Mouse (Mus musculus) intestine, embryonic 14.5 days (tissue): Measurements from ENCODE around the gene Trpc7. TPM values are rescaled to one million over a fixed set of nuclear protein-coding genes. Genes with fewer than 3 reads are reported as not detected.

Experiments
- ATAC-seq: fragments of 200-750 bp; cut with Nextera tagmentation; replicated peaks from 2 replicates; pipeline ENCODE4 v1.8.0; 2017; ENCODE audit warnings: low read depth, moderate number of reproducible peaks, moderate TSS enrichment, moderate library complexity; ENCODE audit not compliant: low FRiP score, low TSS enrichment
- DNase-seq: peaks from one replicate; pipeline ENCODE4 v3.0.0-alpha.2; 2018; ENCODE audit warnings: low spot score
- H3K27ac ChIP-seq: fragments of 300-500 bp; sonication (generic); 2 replicates; pipeline ENCODE4 v1.5.1; 2014; ENCODE audit warnings: low read depth, mild to moderate bottlenecking, control low read depth
- H3K27me3 ChIP-seq: fragments of 300-500 bp; sonication (generic); replicated peaks from 2 replicates; pipeline ENCODE4 v1.6.1; 2014; ENCODE audit warnings: low read length, control low read depth; ENCODE audit not compliant: control insufficient read depth, insufficient read depth
- H3K36me3 ChIP-seq: fragments of 300-500 bp; sonication (generic); 2 replicates; pipeline ENCODE4 v1.6.1; 2014; ENCODE audit warnings: low read length, control low read depth; ENCODE audit not compliant: control insufficient read depth, insufficient read depth
- H3K4me1 ChIP-seq: fragments of 300-500 bp; sonication (generic); replicated peaks from 2 replicates; pipeline ENCODE4 v1.6.1; 2014; ENCODE audit warnings: low read length, control low read depth, mixed read lengths; ENCODE audit not compliant: control insufficient read depth, insufficient read depth
- H3K4me2 ChIP-seq: fragments of 300-500 bp; sonication (generic); 2 replicates; pipeline ENCODE4 v1.6.1; 2014; ENCODE audit warnings: low read length
- H3K4me3 ChIP-seq: fragments of 300-500 bp; sonication (generic); 2 replicates; pipeline ENCODE4 v1.5.1; 2014; ENCODE audit warnings: low read depth, low read length, control low read depth, mixed read lengths
- H3K9ac ChIP-seq: fragments of 300-500 bp; sonication (generic); 2 replicates; pipeline ENCODE4 v1.6.1; 2014; ENCODE audit warnings: mild to moderate bottlenecking, low read length
- H3K9me3 ChIP-seq: fragments of 300-500 bp; sonication (generic); 2 replicates; pipeline ENCODE4 v1.6.1; 2016; ENCODE audit warnings: low read length, control low read depth; ENCODE audit not compliant: control insufficient read depth
- WGBS: fragments of 180-500 bp; shearing (Covaris S2); extraction: QIAGEN DNeasy Blood & Tissue Kit; methylation state at CpG from one replicate; pipeline ENCODE4 v1.1.7; 2014; 5-methylcytosine and 5-hydroxymethylcytosine counted together
- polyA plus RNA-seq: library from polyadenylated mRNA; unstranded; fragments of >200 nt; fragmentation: Nextera tagmentation; extraction: Ambion mirVana; gene quantifications from 2 replicates; pipeline ENCODE4 v1.2.1, GENCODE M21; 2014

The Trpc7 gene
- polyA plus RNA-seq, 1 experiment from 2014 or later, result not detected

GRCm38 (mm10) chr13:56765284-56766032, 130.3 kb downstream of the Trpc7 start:
- no peak overlapping the region for H3K9ac ChIP-seq
- no peak for DNase-seq

GRCm38 (mm10) chr13:56762446-56763229, 133.2 kb downstream of the Trpc7 start:
- peaks cover 11% of the 10 kb centered on the region; the same call in 1 of the 2 replicates for H3K4me1 ChIP-seq
- no peak for DNase-seq
- no peaks in the 10 kb centered on the region for H3K9me3 ChIP-seq
- WGBS, result 36% methylated on average over 13 of the region's 13 CpGs
- no peak overlapping the region for H3K27ac ChIP-seq
- H3K27me3 ChIP-seq, result no peaks in the 10 kb centered on the region
- no peaks in the 10 kb centered on the region for H3K36me3 ChIP-seq
- H3K4me3 ChIP-seq, result no peak overlapping the region
- no peak overlapping the region for H3K4me2 ChIP-seq
- ATAC-seq, result no peak
- no peak overlapping the region for H3K9ac ChIP-seq

More at GRCm38 (mm10) chr13:56765284-56766032, 130.3 kb downstream of the Trpc7 start:
- Histone ChIP-seq H3K4me3 (no peak overlapping the region), H3K27ac (no peak overlapping the region), H3K9me3 (no peaks in the 10 kb centered on the region), H3K27me3 (no peaks in the 10 kb centered on the region), H3K36me3 (no peaks in the 10 kb centered on the region), H3K4me1 (peaks cover 15% of the 10 kb centered on the region), H3K4me2 (peak overlapping the region; percentile 38)
- WGBS, result 35% methylated on average over 25 of the region's 25 CpGs
- ATAC-seq, result 0 out of 2 replicates have a peak, but pooled peaks have one; percentile 17

- DNase-seq (peak; percentile 89), ATAC-seq (no peak)
- Histone ChIP-seq H3K4me2 (no peak overlapping the region), H3K27ac (no peak overlapping the region), H3K9ac (no peak overlapping the region), H3K36me3 (no peaks in the 10 kb centered on the region), H3K27me3 (peaks cover 18% of the 10 kb centered on the region), H3K4me3 (no peak overlapping the region), H3K4me1 (peaks cover 5% of the 10 kb centered on the region; the same call in 1 of the 2 replicates), H3K9me3 (no peaks in the 10 kb centered on the region)
- 34% methylated on average over 6 of the region's 6 CpGs for WGBS
Observed at GRCm38 (mm10) chr13:56758492-56758891, 137.3 kb downstream of the Trpc7 start.

GRCm38 (mm10) chr13:56757201-56757600, 138.6 kb downstream of the Trpc7 start:
- Histone ChIP-seq H3K27ac (no peak overlapping the region), H3K36me3 (no peaks in the 10 kb centered on the region), H3K27me3 (peaks cover 31% of the 10 kb centered on the region), H3K9ac (no peak overlapping the region), H3K4me3 (no peak overlapping the region), H3K9me3 (no peaks in the 10 kb centered on the region), H3K4me1 (peaks cover 11% of the 10 kb centered on the region), H3K4me2 (no peak overlapping the region)
- DNase-seq (no peak), ATAC-seq (no peak)
- 29% methylated on average over 12 of the region's 12 CpGs for WGBS

GRCm38 (mm10) chr13:56755871-56756270, 139.9 kb downstream of the Trpc7 start:
- H3K27ac ChIP-seq, result no peak overlapping the region
- H3K4me3 ChIP-seq, result no peak overlapping the region
- peaks cover 42% of the 10 kb centered on the region for H3K27me3 ChIP-seq
- WGBS, result 67% methylated on average over 6 of the region's 6 CpGs
- no peaks in the 10 kb centered on the region for H3K36me3 ChIP-seq
- no peak for DNase-seq
- no peak overlapping the region for H3K9ac ChIP-seq
- H3K4me2 ChIP-seq, result no peak overlapping the region
- ATAC-seq, result no peak
- H3K4me1 ChIP-seq, result peaks cover 11% of the 10 kb centered on the region
- no peaks in the 10 kb centered on the region for H3K9me3 ChIP-seq

- H3K4me3 ChIP-seq, result peak within 1 kb of the TSS; percentile 44
- ATAC-seq (no peak), DNase-seq (peak; percentile 68)
- peak within 1 kb of the TSS; percentile 34; the same call in 1 of the 2 replicates for H3K9ac ChIP-seq
- H3K4me2 ChIP-seq, result peak within 1 kb of the TSS; percentile 89
- no peaks in the 10 kb centered on the region for H3K9me3 ChIP-seq
- peaks cover 48% of the 10 kb centered on the region for H3K27me3 ChIP-seq
- peaks cover 11% of the 10 kb centered on the region for H3K4me1 ChIP-seq
- WGBS, result under 1% methylated on average over 71 of the region's 71 CpGs
- no peak within 1 kb of the TSS for H3K27ac ChIP-seq
- H3K36me3 ChIP-seq, result no peaks in the 10 kb centered on the region
Observed at GRCm38 (mm10) chr13:56753192-56753951, 142.4 kb downstream of the Trpc7 start, which contains the start of gene Gm45623. Gene Gm45623, minus strand, starts transcription at chr13:56753827.

GRCm38 (mm10) chr13:56752474-56753191, 143.2 kb downstream of the Trpc7 start:
- peak; percentile 79 for DNase-seq
- no peak for ATAC-seq
- Histone ChIP-seq H3K27ac (no peak overlapping the region), H3K9me3 (no peaks in the 10 kb centered on the region), H3K4me1 (peaks cover 11% of the 10 kb centered on the region), H3K9ac (peak overlapping the region; percentile 34; the same call in 1 of the 2 replicates), H3K4me2 (peak overlapping the region; percentile 89), H3K4me3 (peak overlapping the region; percentile 44), H3K27me3 (peaks cover 48% of the 10 kb centered on the region), H3K36me3 (no peaks in the 10 kb centered on the region)
- WGBS, result 3% methylated on average over 41 of the region's 41 CpGs

- DNase-seq (no peak), ATAC-seq (no peak)
- no peak overlapping the region for H3K4me3 ChIP-seq
- H3K36me3 ChIP-seq, result no peaks in the 10 kb centered on the region
- H3K9me3 ChIP-seq, result no peaks in the 10 kb centered on the region
- H3K27me3 ChIP-seq, result peaks cover 48% of the 10 kb centered on the region
- H3K4me1 ChIP-seq, result peaks cover 10% of the 10 kb centered on the region
- WGBS, result 50% methylated on average over 5 of the region's 5 CpGs
- no peak overlapping the region for H3K9ac ChIP-seq
- no peak overlapping the region for H3K27ac ChIP-seq
- H3K4me2 ChIP-seq, result no peak overlapping the region
Observed at GRCm38 (mm10) chr13:56751774-56752173, 144.0 kb downstream of the Trpc7 start.
